Mouse (Mus musculus) neural tube, embryonic 12.5 days (tissue): Measurements from ENCODE around the gene Trem3. TPM values are rescaled to one million over a fixed set of nuclear protein-coding genes. Genes with fewer than 3 reads are reported as not detected.

ENCODE experiments used
- ATAC-seq: fragments of 200-750 bp; cut with Nextera tagmentation; 2 replicates; pipeline ENCODE4 v1.8.0; 2017; ENCODE audit warnings: low read depth, mild to moderate bottlenecking, moderate TSS enrichment, moderate library complexity; ENCODE audit not compliant: low FRiP score
- H3K27ac ChIP-seq: fragments of 300-500 bp; sonication (generic); 2 replicates; pipeline ENCODE4 v1.5.1; 2016
- H3K27me3 ChIP-seq: fragments of 300-500 bp; sonication (generic); replicated peaks from 2 replicates; pipeline ENCODE4 v1.6.1; 2016; ENCODE audit warnings: mild to moderate bottlenecking
- H3K36me3 ChIP-seq: fragments of 300-500 bp; sonication (generic); 2 replicates; pipeline ENCODE4 v1.6.1; 2016; ENCODE audit warnings: mild to moderate bottlenecking
- H3K4me1 ChIP-seq: fragments of 300-500 bp; sonication (generic); 2 replicates; pipeline ENCODE4 v1.6.1; 2016
- H3K4me2 ChIP-seq: fragments of 300-500 bp; sonication (generic); replicated peaks from 2 replicates; pipeline ENCODE4 v1.6.1; 2016; ENCODE audit warnings: mild to moderate bottlenecking
- H3K4me3 ChIP-seq: fragments of 300-500 bp; sonication (generic); 2 replicates; pipeline ENCODE4 v1.5.1; 2016
- H3K9ac ChIP-seq: fragments of 300-500 bp; sonication (generic); 2 replicates; pipeline ENCODE4 v1.6.1; 2016; ENCODE audit warnings: mild to moderate bottlenecking
- H3K9me3 ChIP-seq: fragments of 300-500 bp; sonication (generic); 2 replicates; pipeline ENCODE4 v1.6.1; 2016; ENCODE audit warnings: mild to moderate bottlenecking
- WGBS: fragments of 180-500 bp; shearing (Covaris S2); methylation state at CpG from one replicate; pipeline ENCODE4 v1.1.7; 2016; 5-methylcytosine and 5-hydroxymethylcytosine counted together
- polyA plus RNA-seq: library from polyadenylated mRNA; unstranded; fragments of >200 nt; fragmentation: Nextera tagmentation; extraction: Ambion mirVana; gene quantifications from 2 replicates; pipeline ENCODE4 v1.2.1, GENCODE M21; 2016

The Trem3 gene
- polyA plus RNA-seq, 1 experiment from 2014 or later = not detected

- ATAC-seq = no peak
- Histone ChIP-seq H3K36me3 (no peaks in the 10 kb centered on the region), H3K4me2 (no peak overlapping the region), H3K27ac (no peak overlapping the region), H3K9me3 (no peaks in the 10 kb centered on the region; the same call in 1 of the 2 replicates), H3K4me3 (no peak overlapping the region), H3K4me1 (no peaks in the 10 kb centered on the region), H3K27me3 (no peaks in the 10 kb centered on the region), H3K9ac (no peak overlapping the region)
- 94% methylated on average over 7 of the region's 7 CpGs for WGBS
These were observed 3.1 kb downstream of the Trem3 start for GRCm38 (mm10) chr17:48250631-48251030.

DNA sequence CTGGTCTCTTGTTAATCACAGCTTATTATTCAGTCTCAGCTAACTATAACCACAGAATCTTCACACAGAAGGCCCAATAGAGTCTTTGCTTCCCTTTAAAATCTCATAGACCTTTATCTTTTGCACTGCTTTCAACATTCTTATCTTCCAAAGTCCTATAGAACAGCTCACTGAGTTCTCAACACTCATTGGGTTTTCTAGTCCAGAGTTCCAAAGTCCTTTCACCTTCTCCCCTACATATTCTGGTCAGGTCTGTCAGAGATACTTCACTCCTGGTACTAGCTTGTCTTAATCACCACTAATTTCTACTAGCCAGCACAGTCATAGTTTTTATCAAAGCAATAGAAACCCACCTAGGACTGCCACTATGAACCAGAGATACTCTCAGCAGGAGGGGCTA is 9.0 kb downstream of the Trem3 start:
- H3K27me3 ChIP-seq = no peaks in the 10 kb centered on the region
- peaks cover 9% of the 10 kb centered on the region; the same call in 1 of the 2 replicates for H3K9me3 ChIP-seq
- no peak overlapping the region for H3K27ac ChIP-seq
- no peaks in the 10 kb centered on the region for H3K36me3 ChIP-seq
- no peak overlapping the region for H3K4me2 ChIP-seq
- no peak for ATAC-seq
- no peak overlapping the region for H3K4me3 ChIP-seq
- no peaks in the 10 kb centered on the region for H3K4me1 ChIP-seq
- H3K9ac ChIP-seq = no peak overlapping the region

DNA sequence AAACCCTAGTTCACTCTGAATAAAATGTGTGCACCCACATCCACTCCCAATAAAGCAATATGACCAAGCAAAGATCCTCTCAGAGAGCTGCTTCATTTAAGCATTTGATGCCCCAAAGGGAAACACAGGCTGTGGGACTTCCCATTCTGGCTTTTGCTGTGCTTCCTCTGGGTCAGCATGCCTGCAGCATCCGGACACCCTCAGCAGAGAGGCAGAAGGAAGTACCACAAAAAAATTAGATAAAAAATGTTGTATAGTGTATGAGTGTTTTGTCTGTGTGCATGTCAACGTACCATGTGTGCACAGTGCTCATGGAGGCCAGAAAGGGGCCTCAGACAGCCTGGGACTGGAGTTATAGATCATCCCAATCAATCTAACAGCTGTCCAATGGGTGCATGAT is 14.3 kb downstream of the Trem3 start:
- H3K27ac ChIP-seq = no peak overlapping the region
- 80% methylated on average over 2 of the region's 2 CpGs for WGBS
- H3K4me2 ChIP-seq = no peak overlapping the region
- H3K9ac ChIP-seq = no peak overlapping the region
- no peak overlapping the region for H3K4me3 ChIP-seq
- no peaks in the 10 kb centered on the region for H3K36me3 ChIP-seq
- H3K4me1 ChIP-seq = peaks cover 7% of the 10 kb centered on the region
- ATAC-seq = no peak
- H3K9me3 ChIP-seq = peaks cover 9% of the 10 kb centered on the region; the same call in 1 of the 2 replicates
- H3K27me3 ChIP-seq = no peaks in the 10 kb centered on the region

DNA sequence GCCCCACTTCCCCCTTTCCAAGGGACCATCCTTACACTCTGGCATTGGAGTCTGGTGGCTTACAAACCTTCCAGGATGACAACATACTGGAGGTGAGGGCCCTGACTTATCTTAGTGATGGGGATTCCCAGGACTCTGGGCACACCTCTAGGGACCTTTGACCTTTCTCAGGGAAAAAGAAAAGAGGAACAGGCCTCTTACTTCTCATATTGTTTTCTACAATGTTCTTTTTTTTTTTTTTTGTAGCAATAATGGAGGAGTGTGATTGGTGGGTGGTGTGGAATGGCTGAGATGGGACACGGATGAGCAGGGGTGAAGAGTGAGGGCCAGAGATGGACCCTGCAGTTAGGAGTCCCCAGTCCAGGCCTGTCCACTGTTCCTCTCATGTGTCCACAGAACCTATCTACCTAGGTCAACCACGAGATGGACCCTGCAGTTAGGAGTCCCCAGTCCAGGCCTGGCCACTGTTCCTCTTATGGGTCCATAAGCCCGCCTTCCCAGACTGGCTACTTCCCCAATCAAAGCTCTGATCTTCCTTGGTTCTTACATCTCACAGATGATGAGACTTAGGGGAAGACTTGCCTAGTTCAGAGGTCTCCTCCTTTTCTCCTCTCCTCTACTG is 16.3 kb downstream of the Trem3 start, which contains the start of gene Treml4:
Treml4 (plus strand) TSS at position 555 of the 622 bp plus-strand sequence.
- peaks cover 7% of the 10 kb centered on the region for H3K4me1 ChIP-seq
- H3K9ac ChIP-seq = no peak within 1 kb of the TSS
- no peak within 1 kb of the TSS for H3K4me3 ChIP-seq
- no peaks in the 10 kb centered on the region for H3K36me3 ChIP-seq
- H3K27ac ChIP-seq = no peak within 1 kb of the TSS
- no peak within 1 kb of the TSS for H3K4me2 ChIP-seq
- no peaks in the 10 kb centered on the region for H3K27me3 ChIP-seq
- WGBS = 92% methylated on average over 3 of the region's 3 CpGs
- ATAC-seq = no peak
- H3K9me3 ChIP-seq = peaks cover 9% of the 10 kb centered on the region; the same call in 1 of the 2 replicates

DNA sequence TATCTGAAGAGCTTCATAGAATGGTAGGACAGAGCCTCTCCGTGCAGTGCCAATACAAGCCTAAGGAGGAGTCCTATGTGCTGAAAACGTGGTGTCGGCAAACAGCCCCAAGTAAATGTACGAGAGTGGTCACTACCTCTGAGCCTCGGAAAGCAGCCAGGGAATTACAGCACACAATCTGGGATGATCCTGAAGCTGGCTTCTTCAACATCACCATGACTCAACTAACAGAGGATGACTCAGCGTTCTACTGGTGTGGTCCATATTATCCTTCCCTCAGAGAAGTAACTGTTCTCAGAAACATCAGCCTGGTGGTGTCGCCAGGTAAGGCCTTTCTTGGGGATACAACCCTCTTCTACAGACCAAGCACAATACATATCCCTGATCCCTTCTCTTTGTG is 17.1 kb downstream of the Trem3 start:
- no peak for ATAC-seq
- Histone ChIP-seq H3K27ac (no peak overlapping the region), H3K4me1 (peaks cover 7% of the 10 kb centered on the region), H3K27me3 (no peaks in the 10 kb centered on the region), H3K4me3 (no peak overlapping the region), H3K4me2 (no peak overlapping the region), H3K36me3 (no peaks in the 10 kb centered on the region), H3K9me3 (peaks cover 3% of the 10 kb centered on the region; the same call in 1 of the 2 replicates), H3K9ac (no peak overlapping the region)
- 92% methylated on average over 7 of the region's 7 CpGs for WGBS

DNA sequence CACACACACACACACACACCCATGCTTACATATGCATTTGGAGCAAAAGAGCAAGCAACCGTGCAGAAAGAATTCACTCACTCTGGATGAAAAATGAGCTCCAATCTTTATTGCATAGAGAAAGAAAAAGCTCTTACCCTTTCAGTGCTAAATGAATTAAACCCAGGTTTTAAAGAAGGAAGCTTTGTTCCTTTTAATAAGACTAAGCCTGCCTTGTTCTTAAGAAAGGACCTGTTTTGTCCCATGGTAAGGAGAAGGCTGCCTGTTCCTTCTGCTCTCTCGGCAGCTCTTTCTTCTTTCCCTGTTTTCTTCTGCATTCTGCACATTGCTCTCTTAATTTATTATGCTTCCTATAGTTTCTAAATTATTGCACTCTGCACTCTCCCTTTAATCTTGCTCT is 18.6 kb downstream of the Trem3 start:
- Histone ChIP-seq H3K27me3 (no peaks in the 10 kb centered on the region; the same call in 1 of the 2 replicates), H3K9ac (no peak overlapping the region), H3K9me3 (no peaks in the 10 kb centered on the region), H3K4me3 (no peak overlapping the region), H3K4me2 (no peak overlapping the region), H3K4me1 (peaks cover 7% of the 10 kb centered on the region), H3K27ac (no peak overlapping the region), H3K36me3 (no peaks in the 10 kb centered on the region)
- WGBS = 8% methylated on average over 2 of the region's 2 CpGs
- peak; percentile 58 for ATAC-seq

DNA sequence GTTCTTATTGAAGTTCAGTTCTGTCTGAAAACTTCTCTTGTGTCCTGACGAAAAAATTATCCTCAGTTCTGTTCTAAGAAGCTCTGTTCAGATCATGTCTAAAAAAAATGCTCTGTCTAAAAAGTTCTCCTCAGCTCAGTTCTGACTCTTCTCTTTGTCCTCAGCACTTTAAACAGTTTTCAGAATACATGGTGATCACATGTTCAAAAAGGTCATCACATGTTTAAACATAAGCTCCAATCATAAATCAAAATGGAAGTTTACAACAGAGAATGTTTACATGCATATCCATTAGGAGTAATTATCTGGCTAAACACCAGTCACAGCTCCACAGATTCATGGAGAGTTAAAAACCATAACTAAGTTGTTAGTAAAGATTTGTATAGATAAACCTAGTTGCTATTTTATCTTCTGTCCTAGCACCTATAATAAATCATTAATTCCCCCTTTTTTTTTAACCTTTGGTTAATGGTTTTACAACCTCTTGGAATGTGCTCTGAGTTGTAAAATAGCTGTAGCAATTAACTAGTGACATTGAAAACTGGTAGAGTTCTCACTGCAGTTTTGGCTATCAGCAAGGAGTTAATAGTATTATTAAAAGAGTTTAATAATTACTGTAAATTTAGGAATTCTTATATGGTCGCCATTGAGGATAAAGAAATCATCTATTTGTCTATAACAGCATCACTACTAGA is 19.2 kb downstream of the Trem3 start:
- ATAC-seq = peak; percentile 50; the same call in 1 of the 2 replicates
- 20% methylated on average over 2 of the region's 2 CpGs for WGBS
- no peak overlapping the region for H3K4me3 ChIP-seq
- no peak overlapping the region for H3K4me2 ChIP-seq
- no peaks in the 10 kb centered on the region; the same call in 1 of the 2 replicates for H3K27me3 ChIP-seq
- H3K9me3 ChIP-seq = no peaks in the 10 kb centered on the region
- H3K9ac ChIP-seq = no peak overlapping the region
- H3K27ac ChIP-seq = no peak overlapping the region
- no peaks in the 10 kb centered on the region for H3K36me3 ChIP-seq
- H3K4me1 ChIP-seq = peaks cover 7% of the 10 kb centered on the region

GRCm38 (mm10) chr17:48267591-48267990 is 20.0 kb downstream of the Trem3 start:
- H3K27ac ChIP-seq = no peak overlapping the region
- H3K4me2 ChIP-seq = no peak overlapping the region
- H3K4me1 ChIP-seq = peaks cover 7% of the 10 kb centered on the region
- no peak overlapping the region for H3K9ac ChIP-seq
- ATAC-seq = no peak
- WGBS = 66% methylated on average over 1 of the region's 1 CpGs
- H3K9me3 ChIP-seq = no peaks in the 10 kb centered on the region
- no peaks in the 10 kb centered on the region; the same call in 1 of the 2 replicates for H3K27me3 ChIP-seq
- H3K36me3 ChIP-seq = no peaks in the 10 kb centered on the region
- H3K4me3 ChIP-seq = no peak overlapping the region

DNA sequence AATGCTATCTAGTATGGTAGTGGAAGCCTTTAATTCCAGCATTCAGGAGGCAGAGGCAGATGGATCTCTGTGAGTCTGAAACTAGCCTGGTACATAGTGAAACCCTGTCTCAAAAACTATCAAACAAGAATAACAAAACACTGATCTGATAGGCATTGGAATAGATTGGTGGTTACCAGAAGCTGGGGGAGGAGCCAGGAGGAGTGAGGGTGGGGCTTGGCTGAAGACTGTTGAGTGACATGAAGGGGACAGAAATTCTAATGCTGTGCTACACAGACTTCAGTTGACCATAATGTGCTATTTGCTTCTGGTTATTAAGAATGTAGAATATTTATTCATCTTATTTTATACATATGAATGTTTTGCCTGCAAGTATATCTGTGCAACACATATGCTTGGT is 20.7 kb downstream of the Trem3 start:
- no peaks in the 10 kb centered on the region for H3K9me3 ChIP-seq
- H3K27ac ChIP-seq = no peak overlapping the region
- ATAC-seq = no peak

DNA sequence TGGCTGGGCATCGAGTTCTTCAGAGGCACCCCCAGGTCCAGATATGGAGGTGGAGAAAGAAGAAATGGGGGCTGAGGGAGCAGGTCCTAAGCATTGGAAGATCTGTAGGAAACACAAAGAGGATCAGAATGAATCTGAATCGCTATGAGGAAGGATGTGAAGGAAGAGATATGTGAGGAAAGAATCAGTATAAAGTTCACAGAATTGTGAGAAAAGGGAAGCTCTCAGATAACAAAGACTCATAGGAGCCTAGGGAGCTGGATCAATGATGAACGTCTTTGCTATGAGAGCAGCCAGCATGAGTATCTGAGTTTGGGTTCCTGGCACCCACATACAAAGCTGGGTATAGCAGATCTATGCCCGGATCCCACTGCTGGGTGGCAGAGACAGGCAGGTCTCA is 22.3 kb downstream of the Trem3 start:
- Histone ChIP-seq H3K36me3 (no peaks in the 10 kb centered on the region), H3K27me3 (no peaks in the 10 kb centered on the region; the same call in 1 of the 2 replicates), H3K27ac (no peak overlapping the region), H3K4me1 (peaks cover 7% of the 10 kb centered on the region), H3K4me3 (no peak overlapping the region), H3K4me2 (no peak overlapping the region), H3K9ac (no peak overlapping the region), H3K9me3 (no peaks in the 10 kb centered on the region)
- no peak for ATAC-seq
- 80% methylated on average over 4 of the region's 4 CpGs for WGBS

More for the DNA sequence above, 20.7 kb downstream of the Trem3 start:
- Histone ChIP-seq H3K9ac (no peak overlapping the region), H3K36me3 (no peaks in the 10 kb centered on the region), H3K4me1 (peaks cover 7% of the 10 kb centered on the region), H3K4me3 (no peak overlapping the region), H3K27me3 (no peaks in the 10 kb centered on the region; the same call in 1 of the 2 replicates), H3K4me2 (no peak overlapping the region)

DNA sequence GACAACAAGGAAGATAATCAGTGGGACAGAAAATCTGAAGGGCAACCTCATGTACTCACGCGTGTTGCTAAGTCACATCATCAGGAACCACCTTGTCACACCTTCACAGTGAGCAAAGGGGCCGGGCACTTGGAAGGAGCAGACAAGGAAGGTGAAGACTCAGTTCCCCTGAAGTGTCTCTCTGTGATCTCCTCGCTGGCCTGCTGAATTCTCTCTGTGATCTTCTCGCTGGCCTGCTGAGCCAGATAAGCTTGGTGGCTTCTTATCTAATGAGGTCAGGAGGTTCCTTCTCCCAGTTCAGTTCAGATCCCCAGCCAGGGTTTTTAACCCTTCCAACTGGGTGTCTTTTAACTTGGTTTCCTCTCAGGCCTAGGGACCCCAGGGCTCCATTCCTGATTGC is 24.6 kb downstream of the Trem3 start:
- H3K9me3 ChIP-seq = no peaks in the 10 kb centered on the region
- 88% methylated on average over 5 of the region's 5 CpGs for WGBS

DNA sequence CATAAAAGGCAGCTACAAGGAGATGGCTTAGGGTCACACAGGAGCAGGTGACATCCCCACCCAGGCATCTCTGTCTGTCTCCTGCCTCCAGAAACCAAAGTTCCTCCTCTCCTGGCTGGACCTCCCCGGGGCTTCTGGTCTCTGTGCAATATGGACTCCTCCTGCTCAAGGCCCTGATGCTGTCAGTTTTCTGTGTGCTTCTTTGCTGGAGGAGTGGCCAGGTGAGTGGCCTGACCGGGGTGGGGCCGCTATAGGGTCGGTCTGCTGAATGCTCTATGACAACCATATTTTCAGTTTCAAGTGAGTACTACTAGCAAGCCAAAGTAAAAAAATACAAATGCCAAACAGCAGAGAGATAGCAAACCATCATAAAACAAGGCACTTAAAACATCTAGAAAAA is 25.0 kb downstream of the Trem3 start:
- no peak overlapping the region for H3K9ac ChIP-seq
- H3K4me2 ChIP-seq = no peak overlapping the region
- H3K4me3 ChIP-seq = no peak overlapping the region
- no peaks in the 10 kb centered on the region; the same call in 1 of the 2 replicates for H3K27me3 ChIP-seq
- no peaks in the 10 kb centered on the region for H3K36me3 ChIP-seq
- no peaks in the 10 kb centered on the region for H3K9me3 ChIP-seq
- 97% methylated on average over 4 of the region's 4 CpGs for WGBS
- H3K27ac ChIP-seq = no peak overlapping the region
- no peak for ATAC-seq
- no peaks in the 10 kb centered on the region for H3K4me1 ChIP-seq

More for the DNA sequence above, 24.6 kb downstream of the Trem3 start:
- no peaks in the 10 kb centered on the region; the same call in 1 of the 2 replicates for H3K27me3 ChIP-seq
- no peak overlapping the region for H3K4me3 ChIP-seq
- ATAC-seq = no peak
- H3K9ac ChIP-seq = no peak overlapping the region
- no peak overlapping the region for H3K4me2 ChIP-seq
- H3K36me3 ChIP-seq = no peaks in the 10 kb centered on the region
- no peak overlapping the region for H3K27ac ChIP-seq
- H3K4me1 ChIP-seq = no peaks in the 10 kb centered on the region
